Mouse (Mus musculus): ENCODE results near the gene Sergef.

DNA sequence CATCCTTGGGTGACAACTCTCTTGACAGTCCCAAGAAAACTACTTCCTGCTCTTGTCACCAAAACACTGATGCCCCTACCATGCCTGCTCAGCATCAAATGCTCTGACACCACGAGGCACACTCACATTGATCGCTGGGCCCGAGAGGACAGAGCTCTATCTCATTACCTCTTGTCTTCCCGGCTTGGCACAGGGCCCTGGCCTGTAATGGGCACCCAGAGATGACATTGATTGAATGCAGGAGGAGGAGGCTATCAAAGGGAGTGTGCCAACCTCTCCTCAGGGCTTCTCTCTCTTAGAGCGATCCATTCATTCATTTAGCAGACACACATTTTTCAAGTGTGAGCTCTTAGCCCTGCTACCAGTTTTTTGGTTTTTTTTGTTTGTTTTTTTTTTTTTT, 164.1 kb downstream of the Sergef start:
- TF ChIP-seq CTCF (IDR thresholded peaks at IDR 0.05; ENCODE audit: low read depth, low read length) (no peak), POLR2A (IDR thresholded peaks at IDR 0.05; ENCODE audit: extremely low read depth, insufficient read depth, low read length) (no peak)

Data from liver, adult 2 months (tissue).